In the genomic region with DNA sequence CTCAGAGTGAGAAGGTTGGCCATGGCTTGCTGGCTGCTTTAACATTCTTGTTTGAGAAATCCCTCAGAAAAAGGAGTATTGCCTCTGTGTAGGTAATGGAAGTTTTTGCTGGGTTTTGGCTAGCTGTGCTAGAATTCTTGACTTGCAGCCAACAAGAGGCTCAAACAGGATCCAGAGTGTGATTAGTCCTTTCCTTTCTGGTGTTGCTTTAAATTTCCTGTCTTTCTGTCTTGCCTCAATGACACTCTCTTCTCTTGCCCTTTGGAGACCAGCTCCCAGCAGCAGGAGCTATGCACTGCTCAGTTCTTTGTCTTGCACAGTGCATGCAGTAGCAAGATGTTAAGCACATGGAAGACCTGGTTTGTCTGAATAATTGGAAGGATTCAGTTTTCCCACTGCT, we compare ENCODE assay signal across 9 mouse cellular contexts.
A peak's percentile ranks its signal among the peaks of the same experiment; 100 is the strongest.
DNase-seq lines count a peak whose midpoint lies in the region; ATAC-seq and TF ChIP-seq lines count a peak whose summit lies in the region.
"Had no signal": no experiment of that assay in that cellular context is flagged by ENCODE, and none has a peak within 500 bp of the region (broad histone marks: within the 10 kb centered on the region; RNA-seq: fewer than 3 reads in every experiment).

No protein-coding gene starts in this region.

- TF ChIP-seq CTCF in liver, adult 2 months (IDR thresholded peaks at IDR 0.05; ENCODE audit: low read depth, low read length): no peak

- no peak overlapping the region for H3K9ac ChIP-seq in liver, adult 2 months (ENCODE audit: low read depth, low read length)
- no peak overlapping the region for H3K9ac ChIP-seq in forebrain, embryonic 16.5 days (replicated peaks; ENCODE audit: low read depth, low read length)
- H3K9ac ChIP-seq in hindbrain, embryonic 11.5 days (ENCODE audit: low read depth, low read length): no peak overlapping the region
- H3K9ac ChIP-seq: liver, embryonic 14.5 days had no signal

- ATAC-seq in forebrain, embryonic 16.5 days: peak; percentile 45; the same call in 1 of the 2 replicates
- no peak for ATAC-seq in hindbrain, embryonic 11.5 days (ENCODE audit: low FRiP score)
- ATAC-seq: hindbrain, embryonic 16.5 days had no signal

- H3K27me3 ChIP-seq in liver, adult 2 months (ENCODE audit: control insufficient read depth, insufficient read depth, low read length): no peaks in the 10 kb centered on the region
- no peaks in the 10 kb centered on the region for H3K27me3 ChIP-seq in forebrain, embryonic 16.5 days (replicated peaks; ENCODE audit: control insufficient read depth, insufficient read depth, low read length)
- H3K27me3 ChIP-seq in hindbrain, embryonic 11.5 days (ENCODE audit: control insufficient read depth, insufficient read depth, low read length): no peaks in the 10 kb centered on the region

- DNase-seq in liver, adult 2 months (ENCODE audit: extremely low read depth, low read depth, low spot score): peak; percentile 16
- no peak for DNase-seq in liver
- DNase-seq in kidney, adult 8-10 months: peak; percentile 26 to 49
- DNase-seq in lung, postnatal 4 days: peak; percentile 19 to 27
- DNase-seq in B cell, adult 2 months: no peak
- DNase-seq in hindbrain, embryonic 11.5 days (ENCODE audit: low spot score): no peak

- no peak overlapping the region for H3K4me2 ChIP-seq in forebrain, embryonic 16.5 days (ENCODE audit: low read length)
- no peak overlapping the region for H3K4me2 ChIP-seq in hindbrain, embryonic 11.5 days (replicated peaks; ENCODE audit: low read depth, low read length)

- H3K9me3 ChIP-seq in forebrain, embryonic 16.5 days (ENCODE audit: control insufficient read depth, low read length): no peaks in the 10 kb centered on the region
- no peaks in the 10 kb centered on the region for H3K9me3 ChIP-seq in hindbrain, embryonic 11.5 days (ENCODE audit: control insufficient read depth, low read length)

- H3K4me1 ChIP-seq in liver, adult 2 months (ENCODE audit: control insufficient read depth, insufficient read depth, low read length): no peaks in the 10 kb centered on the region; the same call in 1 of the 2 replicates
- H3K4me1 ChIP-seq in forebrain, embryonic 16.5 days (replicated peaks; ENCODE audit: control insufficient read depth, insufficient read depth, low read length): peaks cover 6% of the 10 kb centered on the region
- H3K4me1 ChIP-seq in hindbrain, embryonic 11.5 days (replicated peaks; ENCODE audit: control insufficient read depth, insufficient read depth, low read length): no peaks in the 10 kb centered on the region

- H3K79me2 ChIP-seq in liver, adult 2 months (ENCODE audit: control insufficient read depth, insufficient read depth, low read length): no peaks in the 10 kb centered on the region

- TF ChIP-seq POLR2A in liver, adult 2 months (IDR thresholded peaks at IDR 0.05; ENCODE audit: extremely low read depth, insufficient read depth, low read length): no peak

- H3K4me3 ChIP-seq in liver, adult 2 months (ENCODE audit: insufficient read depth, low read depth, low read length): no peak overlapping the region
- no peak overlapping the region for H3K4me3 ChIP-seq in forebrain, embryonic 16.5 days (replicated peaks; ENCODE audit: low read length)
- no peak overlapping the region for H3K4me3 ChIP-seq in hindbrain, embryonic 11.5 days (ENCODE audit: low read depth, low read length)

- no peaks in the 10 kb centered on the region for H3K36me3 ChIP-seq in liver, adult 2 months (ENCODE audit: control insufficient read depth, insufficient read depth, low read length)
- H3K36me3 ChIP-seq in forebrain, embryonic 16.5 days (ENCODE audit: control insufficient read depth, insufficient read depth): peaks cover 3% of the 10 kb centered on the region; the same call in 1 of the 2 replicates
- H3K36me3 ChIP-seq in hindbrain, embryonic 11.5 days (ENCODE audit: control insufficient read depth, insufficient read depth, low read length): no peaks in the 10 kb centered on the region

- H3K27ac ChIP-seq in liver, adult 2 months (replicated peaks; ENCODE audit: insufficient read depth, low read depth, low read length): no peak overlapping the region
- peak overlapping the region; percentile 9; the same call in 1 of the 2 replicates for H3K27ac ChIP-seq in forebrain, embryonic 16.5 days (ENCODE audit: low read length)
- no peak overlapping the region for H3K27ac ChIP-seq in hindbrain, embryonic 11.5 days (ENCODE audit: low read depth, low read length)
- H3K27ac ChIP-seq: liver, embryonic 14.5 days had no signal

Comparison
In these comparisons a context has a peak if more than half of its experiments do, and no peak if none do; other contexts are left out.
1. DNase-seq: peak in liver, adult 2 months (single experiment), kidney, adult 8-10 months (2 of 2) and lung, postnatal 4 days (2 of 2); none in liver (single experiment), B cell, adult 2 months (0 of 2) and hindbrain, embryonic 11.5 days (single experiment).